Mouse (Mus musculus) G1E (cell line): ENCODE measurements around the gene M1ap.

Experiments
- CTCF ChIP-seq: IDR thresholded peaks from 2 replicates; pipeline ENCODE4 v1.5.1; 2012; ENCODE audit warnings: low read depth, low read length, inconsistent platforms, mixed read lengths
- GATA1 ChIP-seq: IDR thresholded peaks from 2 replicates; pipeline ENCODE4 v1.6.1; 2012; ENCODE audit warnings: borderline replicate concordance, low read length, inconsistent platforms, mixed read lengths
- POLR2AphosphoS5 ChIP-seq: IDR thresholded peaks from 2 replicates; pipeline ENCODE4 v1.6.1; 2012; ENCODE audit warnings: low read depth, low read length, inconsistent platforms; ENCODE audit not compliant: insufficient replicate concordance
- TAL1 ChIP-seq: conservative IDR thresholded peaks from 2 replicates; pipeline ENCODE4 v1.6.1; 2012; ENCODE audit warnings: low read depth, low read length, inconsistent platforms, mixed read lengths

DNA sequence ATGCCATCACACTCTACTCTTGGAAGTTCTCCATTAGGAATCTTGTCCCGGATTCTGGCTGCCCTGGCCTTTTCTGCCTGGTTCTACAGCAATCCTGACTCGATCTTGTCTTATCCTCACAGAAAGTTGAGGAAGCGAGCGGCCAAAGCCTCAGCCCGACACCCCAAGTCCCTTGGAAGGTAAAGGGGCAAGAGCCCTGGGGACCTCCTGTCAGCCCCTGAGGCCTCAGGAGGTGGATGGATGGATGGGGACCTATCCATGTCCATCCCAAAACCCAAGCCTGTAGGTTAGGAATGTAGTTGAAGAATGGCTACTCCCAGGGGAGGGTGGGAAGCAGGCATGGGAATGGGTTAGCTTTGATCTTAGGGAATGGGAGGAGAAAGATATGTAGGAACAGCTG is 97.3 kb downstream of the M1ap start:
- TF ChIP-seq CTCF (no peak), GATA1 (no peak), TAL1 (no peak), POLR2AphosphoS5 (no peak)
